Mouse (Mus musculus): ENCODE data around the gene Txndc2. TPM values are rescaled to one million over a fixed set of nuclear protein-coding genes. Genes with fewer than 3 reads are reported as not detected.

Txndc2 gene
- polyA plus RNA-seq, 1 experiment from 2014 or later, result not detected

- 91% methylated on average over 14 of the region's 14 CpGs for WGBS
- H3K4me3 ChIP-seq, result no peak overlapping the region
- H3K27me3 ChIP-seq (ENCODE audit: low read depth, poor library complexity, severe bottlenecking), result no peaks in the 10 kb centered on the region
- DNase-seq (ENCODE audit: low spot score), result no peak
- H3K4me1 ChIP-seq, result no peaks in the 10 kb centered on the region
- H3K9me3 ChIP-seq (replicated peaks), result no peaks in the 10 kb centered on the region
- no peaks in the 10 kb centered on the region for H3K36me3 ChIP-seq
- H3K27ac ChIP-seq (replicated peaks), result no peak overlapping the region
Observed at GRCm38 (mm10) chr17:65667792-65668191, 25.8 kb upstream of the Txndc2 start.

GRCm38 (mm10) chr17:65666388-65667161, 24.6 kb upstream of the Txndc2 start:
- no peak for DNase-seq (ENCODE audit: low spot score)
- no peaks in the 10 kb centered on the region for H3K4me1 ChIP-seq
- H3K4me3 ChIP-seq, result no peak overlapping the region
- no peaks in the 10 kb centered on the region for H3K36me3 ChIP-seq
- no peak overlapping the region for H3K27ac ChIP-seq (replicated peaks)
- no peaks in the 10 kb centered on the region for H3K9me3 ChIP-seq (replicated peaks)
- no peaks in the 10 kb centered on the region for H3K27me3 ChIP-seq (ENCODE audit: low read depth, poor library complexity, severe bottlenecking)
- 89% methylated on average over 17 of the region's 17 CpGs for WGBS

- H3K27me3 ChIP-seq (ENCODE audit: low read depth, poor library complexity, severe bottlenecking), result no peaks in the 10 kb centered on the region
- WGBS, result 91% methylated on average over 12 of the region's 12 CpGs
- no peaks in the 10 kb centered on the region for H3K4me1 ChIP-seq
- H3K36me3 ChIP-seq, result no peaks in the 10 kb centered on the region
- H3K4me3 ChIP-seq, result no peak overlapping the region
- H3K27ac ChIP-seq (replicated peaks), result no peak overlapping the region
- DNase-seq (ENCODE audit: low spot score), result no peak
- H3K9me3 ChIP-seq (replicated peaks), result no peaks in the 10 kb centered on the region
Observed at GRCm38 (mm10) chr17:65665786-65666387, 23.9 kb upstream of the Txndc2 start.

GRCm38 (mm10) chr17:65663329-65664078, 21.5 kb upstream of the Txndc2 start:
- H3K36me3 ChIP-seq, result no peaks in the 10 kb centered on the region
- H3K27ac ChIP-seq (replicated peaks), result no peak overlapping the region
- WGBS, result 83% methylated on average over 14 of the region's 14 CpGs
- no peaks in the 10 kb centered on the region for H3K9me3 ChIP-seq (replicated peaks)
- H3K27me3 ChIP-seq (ENCODE audit: low read depth, poor library complexity, severe bottlenecking), result no peaks in the 10 kb centered on the region
- no peak for DNase-seq (ENCODE audit: low spot score)
- no peak overlapping the region for H3K4me3 ChIP-seq
- H3K4me1 ChIP-seq, result no peaks in the 10 kb centered on the region

GRCm38 (mm10) chr17:65662662-65663061, 20.7 kb upstream of the Txndc2 start:
- H3K36me3 ChIP-seq, result no peaks in the 10 kb centered on the region
- WGBS, result 93% methylated on average over 3 of the region's 3 CpGs
- DNase-seq (ENCODE audit: low spot score), result no peak

GRCm38 (mm10) chr17:65658416-65658815, 16.4 kb upstream of the Txndc2 start:
- no peaks in the 10 kb centered on the region for H3K36me3 ChIP-seq
- no peaks in the 10 kb centered on the region for H3K27me3 ChIP-seq (ENCODE audit: low read depth, poor library complexity, severe bottlenecking)
- H3K9me3 ChIP-seq (replicated peaks), result no peaks in the 10 kb centered on the region
- no peak overlapping the region for H3K27ac ChIP-seq (replicated peaks)
- DNase-seq (ENCODE audit: low spot score), result no peak
- H3K4me1 ChIP-seq, result no peaks in the 10 kb centered on the region
- H3K4me3 ChIP-seq, result no peak overlapping the region
- WGBS, result 79% methylated on average over 2 of the region's 2 CpGs

More at GRCm38 (mm10) chr17:65662662-65663061, 20.7 kb upstream of the Txndc2 start:
- H3K9me3 ChIP-seq (replicated peaks), result no peaks in the 10 kb centered on the region
- no peak overlapping the region for H3K27ac ChIP-seq (replicated peaks)
- H3K4me1 ChIP-seq, result no peaks in the 10 kb centered on the region
- no peak overlapping the region for H3K4me3 ChIP-seq
- H3K27me3 ChIP-seq (ENCODE audit: low read depth, poor library complexity, severe bottlenecking), result no peaks in the 10 kb centered on the region

GRCm38 (mm10) chr17:65657958-65658357, 16.0 kb upstream of the Txndc2 start:
- Histone ChIP-seq H3K36me3 (0 out of 2 replicates have a peak, but pooled peaks cover under 1% of the 10 kb centered on the region), H3K27ac (replicated peaks) (no peak overlapping the region), H3K27me3 (ENCODE audit: low read depth, poor library complexity, severe bottlenecking) (no peaks in the 10 kb centered on the region), H3K4me3 (no peak overlapping the region), H3K4me1 (no peaks in the 10 kb centered on the region), H3K9me3 (replicated peaks) (no peaks in the 10 kb centered on the region)
- no peak for DNase-seq (ENCODE audit: low spot score)
- WGBS, result 89% methylated on average over 9 of the region's 9 CpGs

GRCm38 (mm10) chr17:65656731-65657130, 14.8 kb upstream of the Txndc2 start:
- WGBS, result 94% methylated on average over 6 of the region's 6 CpGs
- Histone ChIP-seq H3K27me3 (ENCODE audit: low read depth, poor library complexity, severe bottlenecking) (no peaks in the 10 kb centered on the region), H3K27ac (replicated peaks) (no peak overlapping the region), H3K9me3 (replicated peaks) (no peaks in the 10 kb centered on the region), H3K4me3 (no peak overlapping the region), H3K36me3 (peaks cover 12% of the 10 kb centered on the region; the same call in 1 of the 2 replicates), H3K4me1 (no peaks in the 10 kb centered on the region)
- DNase-seq (ENCODE audit: low spot score), result no peak

GRCm38 (mm10) chr17:65656076-65656475, 14.1 kb upstream of the Txndc2 start:
- 90% methylated on average over 8 of the region's 8 CpGs for WGBS
- Histone ChIP-seq H3K4me3 (no peak overlapping the region), H3K9me3 (replicated peaks) (no peaks in the 10 kb centered on the region), H3K4me1 (no peaks in the 10 kb centered on the region), H3K27ac (replicated peaks) (no peak overlapping the region), H3K36me3 (peaks cover 13% of the 10 kb centered on the region; the same call in 1 of the 2 replicates), H3K27me3 (ENCODE audit: low read depth, poor library complexity, severe bottlenecking) (no peaks in the 10 kb centered on the region)
- no peak for DNase-seq (ENCODE audit: low spot score)

GRCm38 (mm10) chr17:65655608-65656007, 13.6 kb upstream of the Txndc2 start:
- Histone ChIP-seq H3K4me3 (no peak overlapping the region), H3K4me1 (no peaks in the 10 kb centered on the region), H3K27me3 (ENCODE audit: low read depth, poor library complexity, severe bottlenecking) (no peaks in the 10 kb centered on the region), H3K27ac (replicated peaks) (no peak overlapping the region), H3K9me3 (replicated peaks) (no peaks in the 10 kb centered on the region), H3K36me3 (peaks cover 13% of the 10 kb centered on the region; the same call in 1 of the 2 replicates)
- DNase-seq (ENCODE audit: low spot score), result no peak
- WGBS, result 89% methylated on average over 4 of the region's 4 CpGs

- peaks cover 9% of the 10 kb centered on the region; the same call in 1 of the 2 replicates for H3K4me1 ChIP-seq
- 92% methylated on average over 6 of the region's 6 CpGs for WGBS
- H3K27ac ChIP-seq (replicated peaks), result no peak overlapping the region
- peaks cover 13% of the 10 kb centered on the region; the same call in 1 of the 2 replicates for H3K36me3 ChIP-seq
- DNase-seq (ENCODE audit: low spot score), result no peak
- H3K9me3 ChIP-seq (replicated peaks), result no peaks in the 10 kb centered on the region
- no peak overlapping the region for H3K4me3 ChIP-seq
- no peaks in the 10 kb centered on the region for H3K27me3 ChIP-seq (ENCODE audit: low read depth, poor library complexity, severe bottlenecking)
Observed at GRCm38 (mm10) chr17:65650598-65650997, 8.6 kb upstream of the Txndc2 start.

GRCm38 (mm10) chr17:65649175-65649493, 7.2 kb upstream of the Txndc2 start:
- H3K27me3 ChIP-seq (ENCODE audit: low read depth, poor library complexity, severe bottlenecking), result no peaks in the 10 kb centered on the region
- H3K27ac ChIP-seq (replicated peaks), result no peak overlapping the region
- no peak for DNase-seq (ENCODE audit: low spot score)
- H3K36me3 ChIP-seq, result peaks cover 13% of the 10 kb centered on the region; the same call in 1 of the 2 replicates
- no peak overlapping the region for H3K4me3 ChIP-seq
- H3K4me1 ChIP-seq, result peaks cover 9% of the 10 kb centered on the region; the same call in 1 of the 2 replicates
- H3K9me3 ChIP-seq (replicated peaks), result no peaks in the 10 kb centered on the region
- 76% methylated on average over 2 of the region's 2 CpGs for WGBS

All from midbrain, embryonic 10.5 days (tissue).